Mouse (Mus musculus) small intestine, adult 10 weeks (tissue): ENCODE results near the gene Mrps17. TPM values are rescaled to one million over a fixed set of nuclear protein-coding genes. Genes with fewer than 3 reads are reported as not detected.

Source experiments
- polyA plus RNA-seq: library from polyadenylated mRNA; stranded (reverse); fragments of 350-450 nt; fragmentation: Illumina TruSeq; extraction: RNeasy Lipid Tissue Mini Kit (QIAGEN cat#74804); gene quantifications from one replicate; pipeline ENCODE4 v1.2.3, GENCODE M21; 2014; ENCODE audit warnings: low replicate concordance

Gene Mrps17
- polyA plus RNA-seq, result 45.0 TPM

GRCm38 (mm10) chr5:129715326-129715861 is at the start of gene Mrps17:
Gene Mrps17, plus strand, starts transcription at chr5:129715497.

GRCm38 (mm10) chr5:129670036-129670458 is 45.2 kb upstream of the Mrps17 start, which contains the start of gene Zfp11:
Gene Zfp11, minus strand, starts transcription at chr5:129670099.

GRCm38 (mm10) chr5:129708412-129708811 is 6.9 kb upstream of the Mrps17 start, which contains the start of gene Sept14:
Gene Sept14, minus strand, starts transcription at chr5:129708512.

GRCm38 (mm10) chr5:129724834-129725773 is 9.8 kb downstream of the Mrps17 start, which contains the start of gene Nipsnap2:
Gene Nipsnap2, plus strand, starts transcription at chr5:129725063.

Other genes starting within 250 kb of the Mrps17 start
- 26.7 TPM for gene Sfswap, start 214.3 kb upstream of the Mrps17 start, polyA plus RNA-seq
- gene Mmp17, start 131.3 kb upstream of the Mrps17 start, polyA plus RNA-seq, result not detected
- gene Zfp11, start 45.4 kb upstream of the Mrps17 start, polyA plus RNA-seq, result 1.4 TPM
- not detected for gene Sept14, start 7.0 kb upstream of the Mrps17 start, polyA plus RNA-seq
- gene Nipsnap2, start 9.6 kb downstream of the Mrps17 start, polyA plus RNA-seq, result 28.0 TPM
- gene Psph, start 72.0 kb downstream of the Mrps17 start, polyA plus RNA-seq, result 1.3 TPM
- 0.71 TPM for gene Sumf2, start 131.5 kb downstream of the Mrps17 start, polyA plus RNA-seq
- gene Chchd2, start 172.0 kb downstream of the Mrps17 start, polyA plus RNA-seq, result 598 TPM
- gene Zbed5, start 180.2 kb downstream of the Mrps17 start, polyA plus RNA-seq, result 0.52 TPM
- gene Phkg1, start 183.1 kb downstream of the Mrps17 start, polyA plus RNA-seq, result 0.30 TPM
- not detected for gene Nupr1l, start 193.0 kb downstream of the Mrps17 start, polyA plus RNA-seq
- 70.7 TPM for gene Vkorc1l1, start 226.5 kb downstream of the Mrps17 start, polyA plus RNA-seq